Mouse (Mus musculus): ENCODE data around the gene Dlgap1. TPM values are rescaled to one million over a fixed set of nuclear protein-coding genes. Genes with fewer than 3 reads are reported as not detected.

Gene Dlgap1
- polyA plus RNA-seq, 1 experiment from 2014 or later, result 7.4 TPM

GRCm38 (mm10) chr17:70022618-70023017 lies 53.7 kb downstream of the Dlgap1 start:
- Histone ChIP-seq H3K27ac (no peak overlapping the region), H3K4me3 (replicated peaks) (no peak overlapping the region), H3K4me1 (no peaks in the 10 kb centered on the region), H3K4me2 (no peak overlapping the region), H3K9ac (no peak overlapping the region), H3K27me3 (no peaks in the 10 kb centered on the region), H3K9me3 (no peaks in the 10 kb centered on the region), H3K36me3 (replicated peaks) (no peaks in the 10 kb centered on the region)
- ATAC-seq (ENCODE audit: low FRiP score), result no peak
- WGBS, result 69% methylated on average over 2 of the region's 2 CpGs

DNA sequence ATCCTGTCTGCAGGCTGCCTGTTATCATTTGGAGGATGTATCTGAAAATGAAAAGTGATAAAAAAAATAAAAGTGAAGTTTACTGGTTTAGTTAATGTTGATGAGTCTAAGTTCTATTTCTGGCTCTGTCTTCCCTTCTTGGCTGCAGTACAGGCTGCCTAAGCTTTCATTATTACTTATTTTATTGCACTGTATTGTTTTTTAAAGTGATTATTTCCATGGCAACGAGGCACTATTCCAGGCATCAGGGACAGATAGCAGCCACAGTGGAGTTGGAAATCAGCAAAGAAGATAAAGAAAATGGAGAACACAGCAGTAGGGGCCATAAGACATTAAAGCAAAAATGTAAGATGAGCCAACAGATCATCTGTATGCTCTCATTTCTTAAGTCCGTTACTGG lies 66.0 kb downstream of the Dlgap1 start:
- Histone ChIP-seq H3K4me2 (no peak overlapping the region), H3K27me3 (no peaks in the 10 kb centered on the region), H3K36me3 (replicated peaks) (no peaks in the 10 kb centered on the region), H3K9ac (no peak overlapping the region), H3K4me3 (replicated peaks) (no peak overlapping the region), H3K4me1 (no peaks in the 10 kb centered on the region), H3K27ac (no peak overlapping the region), H3K9me3 (no peaks in the 10 kb centered on the region)
- ATAC-seq (ENCODE audit: low FRiP score), result no peak
- WGBS, result 77% methylated on average over 2 of the region's 2 CpGs

- H3K36me3 ChIP-seq (replicated peaks), result no peaks in the 10 kb centered on the region
- no peak overlapping the region for H3K27ac ChIP-seq
- H3K4me2 ChIP-seq, result no peak overlapping the region
- no peak overlapping the region for H3K4me3 ChIP-seq (replicated peaks)
- WGBS, result 86% methylated on average over 7 of the region's 7 CpGs
- no peak overlapping the region for H3K9ac ChIP-seq
- no peaks in the 10 kb centered on the region for H3K4me1 ChIP-seq
- no peaks in the 10 kb centered on the region for H3K27me3 ChIP-seq
- H3K9me3 ChIP-seq, result no peaks in the 10 kb centered on the region
- no peak for ATAC-seq (ENCODE audit: low FRiP score)
These were observed 72.0 kb downstream of the Dlgap1 start for GRCm38 (mm10) chr17:70040751-70041430.

GRCm38 (mm10) chr17:70068281-70068680 lies 99.4 kb downstream of the Dlgap1 start:
- no peak overlapping the region for H3K27ac ChIP-seq
- no peaks in the 10 kb centered on the region for H3K36me3 ChIP-seq (replicated peaks)
- WGBS, result 84% methylated on average over 6 of the region's 6 CpGs
- H3K9me3 ChIP-seq, result no peaks in the 10 kb centered on the region
- no peaks in the 10 kb centered on the region for H3K27me3 ChIP-seq
- ATAC-seq (ENCODE audit: low FRiP score), result no peak
- no peak overlapping the region for H3K4me3 ChIP-seq (replicated peaks)
- no peaks in the 10 kb centered on the region for H3K4me1 ChIP-seq
- H3K9ac ChIP-seq, result no peak overlapping the region
- H3K4me2 ChIP-seq, result no peak overlapping the region

- WGBS, result 59% methylated on average over 2 of the region's 2 CpGs
These were observed 103.2 kb downstream of the Dlgap1 start for GRCm38 (mm10) chr17:70072066-70072465.

DNA sequence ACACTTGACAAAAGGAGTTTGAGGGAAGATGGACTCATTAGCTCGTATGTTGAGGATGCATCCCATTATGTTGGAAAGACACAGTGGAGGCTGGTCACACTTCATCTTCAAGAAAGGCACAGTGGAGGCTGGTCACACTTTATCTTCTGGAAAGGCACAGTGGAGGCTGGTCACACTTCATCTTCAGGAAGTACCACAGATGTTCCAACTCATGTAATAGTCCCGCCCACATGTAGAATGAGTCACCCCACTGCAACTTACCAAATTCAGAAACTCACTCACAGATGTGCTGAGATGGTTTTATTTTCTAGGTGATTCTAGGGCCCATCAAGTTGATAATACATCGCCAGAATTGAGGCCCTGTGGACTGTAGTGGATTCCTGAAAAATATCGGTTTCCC lies 119.3 kb downstream of the Dlgap1 start:
- ATAC-seq (ENCODE audit: low FRiP score), result no peak
- H3K4me2 ChIP-seq, result no peak overlapping the region
- no peak overlapping the region for H3K27ac ChIP-seq
- 96% methylated on average over 4 of the region's 4 CpGs for WGBS
- H3K4me3 ChIP-seq (replicated peaks), result no peak overlapping the region
- no peaks in the 10 kb centered on the region for H3K9me3 ChIP-seq
- H3K36me3 ChIP-seq (replicated peaks), result no peaks in the 10 kb centered on the region
- no peak overlapping the region for H3K9ac ChIP-seq
- no peaks in the 10 kb centered on the region for H3K4me1 ChIP-seq
- H3K27me3 ChIP-seq, result no peaks in the 10 kb centered on the region

More at GRCm38 (mm10) chr17:70072066-70072465, 103.2 kb downstream of the Dlgap1 start:
- peak; percentile 57 for ATAC-seq (ENCODE audit: low FRiP score)
- H3K9me3 ChIP-seq, result no peaks in the 10 kb centered on the region
- H3K4me2 ChIP-seq, result no peak overlapping the region
- no peak overlapping the region for H3K4me3 ChIP-seq (replicated peaks)
- H3K27me3 ChIP-seq, result no peaks in the 10 kb centered on the region
- H3K9ac ChIP-seq, result no peak overlapping the region
- H3K36me3 ChIP-seq (replicated peaks), result no peaks in the 10 kb centered on the region
- no peaks in the 10 kb centered on the region for H3K4me1 ChIP-seq
- H3K27ac ChIP-seq, result no peak overlapping the region

- no peak for ATAC-seq (ENCODE audit: low FRiP score)
- H3K9ac ChIP-seq, result no peak overlapping the region
- 84% methylated on average over 2 of the region's 2 CpGs for whole genome bisulfite sequencing
- no peak overlapping the region for H3K4me2 ChIP-seq
- H3K4me3 ChIP-seq (replicated peaks), result no peak overlapping the region
- H3K36me3 ChIP-seq (replicated peaks), result no peaks in the 10 kb centered on the region
- H3K27ac ChIP-seq, result no peak overlapping the region
- H3K9me3 ChIP-seq, result no peaks in the 10 kb centered on the region
- H3K27me3 ChIP-seq, result no peaks in the 10 kb centered on the region
- H3K4me1 ChIP-seq, result no peaks in the 10 kb centered on the region
These were observed 121.9 kb downstream of the Dlgap1 start for GRCm38 (mm10) chr17:70090737-70091136.

- Histone ChIP-seq H3K9ac (no peak overlapping the region), H3K9me3 (no peaks in the 10 kb centered on the region), H3K4me3 (replicated peaks) (no peak overlapping the region), H3K4me1 (no peaks in the 10 kb centered on the region), H3K27me3 (no peaks in the 10 kb centered on the region), H3K4me2 (no peak overlapping the region), H3K27ac (no peak overlapping the region), H3K36me3 (replicated peaks) (no peaks in the 10 kb centered on the region)
- ATAC-seq (ENCODE audit: low FRiP score), result no peak
- 92% methylated on average over 2 of the region's 2 CpGs for WGBS
These were observed 160.3 kb downstream of the Dlgap1 start for GRCm38 (mm10) chr17:70129151-70129550.

GRCm38 (mm10) chr17:70169831-70170230 lies 201.0 kb downstream of the Dlgap1 start:
- H3K27ac ChIP-seq, result no peak overlapping the region
- H3K4me1 ChIP-seq, result no peaks in the 10 kb centered on the region
- no peaks in the 10 kb centered on the region for H3K9me3 ChIP-seq
- no peak overlapping the region for H3K9ac ChIP-seq
- no peak overlapping the region for H3K4me2 ChIP-seq
- no peaks in the 10 kb centered on the region for H3K27me3 ChIP-seq
- no peaks in the 10 kb centered on the region for H3K36me3 ChIP-seq (replicated peaks)
- ATAC-seq (ENCODE audit: low FRiP score), result no peak
- H3K4me3 ChIP-seq (replicated peaks), result no peak overlapping the region
- WGBS, result 94% methylated on average over 2 of the region's 2 CpGs

DNA sequence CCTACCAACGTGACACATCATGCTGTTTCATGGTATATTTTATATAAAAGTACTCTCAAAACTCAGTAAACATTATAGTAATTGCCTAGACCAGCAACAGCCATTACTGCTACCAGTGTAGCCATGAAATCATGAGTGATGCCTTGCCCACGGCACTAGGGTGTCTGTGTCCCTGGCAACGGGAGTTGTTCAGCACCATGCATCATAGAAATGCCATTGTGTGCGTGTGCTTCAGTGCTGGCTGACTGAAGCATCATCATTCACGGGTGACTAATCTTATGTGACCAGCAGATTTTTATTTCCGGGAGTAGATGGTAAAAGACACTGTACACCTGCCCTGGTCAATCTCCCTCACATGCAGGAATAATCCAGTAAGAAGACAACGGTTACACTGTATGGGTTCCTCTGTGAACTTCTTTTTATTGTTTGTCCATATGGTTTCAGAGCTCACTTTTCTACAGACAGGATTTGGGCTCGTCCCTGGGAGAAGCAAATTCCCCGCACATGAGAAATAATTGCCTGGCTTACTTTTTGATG lies 203.7 kb downstream of the Dlgap1 start:
- Histone ChIP-seq H3K4me1 (no peaks in the 10 kb centered on the region), H3K9ac (no peak overlapping the region), H3K36me3 (replicated peaks) (no peaks in the 10 kb centered on the region), H3K9me3 (no peaks in the 10 kb centered on the region), H3K27me3 (no peaks in the 10 kb centered on the region), H3K4me3 (replicated peaks) (no peak overlapping the region), H3K4me2 (no peak overlapping the region), H3K27ac (no peak overlapping the region)
- WGBS, result 83% methylated on average over 9 of the region's 9 CpGs
- ATAC-seq (ENCODE audit: low FRiP score), result no peak

DNA sequence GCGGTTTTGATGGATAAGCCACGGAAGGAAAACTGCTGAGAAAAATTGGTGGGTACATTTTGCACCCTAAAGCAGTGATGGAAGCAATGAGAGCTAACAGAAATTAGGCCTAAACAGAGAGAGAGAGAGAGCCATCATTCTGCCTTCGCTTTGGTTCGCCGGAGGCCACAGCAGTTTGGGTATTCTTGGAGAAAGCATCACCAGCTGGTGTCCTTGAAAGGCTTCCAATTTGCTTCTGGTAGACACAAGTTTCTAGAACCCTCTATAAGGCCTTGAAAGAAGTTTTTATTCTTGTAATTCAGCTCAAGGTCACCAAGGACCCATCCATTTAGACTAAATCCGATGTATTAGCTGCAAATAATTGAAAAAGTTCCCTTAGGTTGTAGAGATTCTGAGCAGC lies 205.0 kb downstream of the Dlgap1 start:
- Histone ChIP-seq H3K36me3 (replicated peaks) (no peaks in the 10 kb centered on the region), H3K9ac (no peak overlapping the region), H3K27me3 (no peaks in the 10 kb centered on the region), H3K9me3 (no peaks in the 10 kb centered on the region), H3K4me3 (replicated peaks) (no peak overlapping the region), H3K4me1 (no peaks in the 10 kb centered on the region), H3K4me2 (no peak overlapping the region), H3K27ac (no peak overlapping the region)
- 93% methylated on average over 6 of the region's 6 CpGs for WGBS
- ATAC-seq (ENCODE audit: low FRiP score), result no peak

DNA sequence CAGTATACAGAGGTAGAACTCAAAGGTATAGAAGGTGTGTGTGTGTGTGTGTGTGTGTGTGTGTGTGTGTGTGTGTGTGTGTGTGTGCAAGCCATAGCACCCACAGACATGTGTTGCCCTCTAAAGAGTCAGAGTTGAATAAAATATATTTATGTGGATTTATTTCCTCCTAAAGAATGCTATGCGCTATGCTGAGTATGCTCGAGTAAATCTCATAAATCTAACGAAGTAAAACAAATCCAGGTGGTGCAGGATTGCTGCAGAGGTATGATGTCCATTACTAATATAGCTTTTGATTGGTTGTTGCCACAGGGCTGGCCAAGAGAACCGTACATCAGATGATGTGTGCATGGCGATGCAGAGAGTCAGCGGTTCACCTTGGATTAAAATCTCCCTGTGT lies 222.4 kb downstream of the Dlgap1 start:
- Histone ChIP-seq H3K27me3 (no peaks in the 10 kb centered on the region), H3K4me3 (replicated peaks) (no peak overlapping the region), H3K9ac (no peak overlapping the region), H3K9me3 (no peaks in the 10 kb centered on the region), H3K36me3 (replicated peaks) (no peaks in the 10 kb centered on the region), H3K4me1 (no peaks in the 10 kb centered on the region), H3K4me2 (no peak overlapping the region), H3K27ac (no peak overlapping the region)
- ATAC-seq (ENCODE audit: low FRiP score), result no peak
- WGBS, result 88% methylated on average over 6 of the region's 6 CpGs

GRCm38 (mm10) chr17:70222891-70223290 lies 254.0 kb downstream of the Dlgap1 start:
- no peak overlapping the region for H3K4me3 ChIP-seq (replicated peaks)
- no peaks in the 10 kb centered on the region for H3K27me3 ChIP-seq
- no peak overlapping the region for H3K27ac ChIP-seq
- H3K4me2 ChIP-seq, result no peak overlapping the region
- H3K36me3 ChIP-seq (replicated peaks), result no peaks in the 10 kb centered on the region
- WGBS, result 77% methylated on average over 3 of the region's 3 CpGs
- no peaks in the 10 kb centered on the region for H3K4me1 ChIP-seq
- no peak for ATAC-seq (ENCODE audit: low FRiP score)
- no peak overlapping the region for H3K9ac ChIP-seq
- no peaks in the 10 kb centered on the region for H3K9me3 ChIP-seq
